Mouse (Mus musculus): Measurements from ENCODE around the gene C130050O18Rik.
A peak's percentile ranks its signal among the peaks of the same experiment; 100 is the strongest.

C130050O18Rik gene

DNA sequence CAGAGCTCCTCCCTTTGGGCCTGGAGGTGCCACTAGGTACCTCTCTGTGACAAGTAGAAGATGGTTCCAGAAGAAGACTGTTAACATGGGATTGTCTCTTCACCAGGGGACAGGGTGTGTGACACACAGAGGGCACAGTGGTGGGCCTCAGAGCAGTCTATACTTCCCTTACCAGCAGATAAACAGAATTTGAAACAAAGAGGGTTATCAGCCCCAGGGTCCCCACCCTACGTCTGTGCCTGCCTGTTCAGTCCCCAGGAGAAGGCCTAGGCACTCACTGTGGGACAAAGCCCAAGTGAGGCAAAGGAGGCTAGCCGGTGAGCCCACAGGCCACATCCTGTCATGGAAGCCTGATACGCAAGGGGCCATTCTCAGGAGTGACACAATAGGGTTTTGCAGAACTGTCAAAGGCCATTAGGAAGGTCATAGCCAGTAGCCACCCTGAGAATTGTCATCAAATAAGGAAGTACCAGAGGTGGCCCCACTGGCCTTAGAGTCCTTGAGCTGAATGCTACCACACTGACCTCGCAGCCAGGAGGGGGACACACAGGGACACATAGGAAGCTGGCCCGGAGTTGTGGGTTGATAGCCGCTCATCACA is at the start of gene C130050O18Rik:
C130050O18Rik (plus strand) TSS at position 480 of the 601 bp plus-strand sequence.
- DNase-seq (ENCODE audit: low spot score in 2 of 2): no peak

DNA sequence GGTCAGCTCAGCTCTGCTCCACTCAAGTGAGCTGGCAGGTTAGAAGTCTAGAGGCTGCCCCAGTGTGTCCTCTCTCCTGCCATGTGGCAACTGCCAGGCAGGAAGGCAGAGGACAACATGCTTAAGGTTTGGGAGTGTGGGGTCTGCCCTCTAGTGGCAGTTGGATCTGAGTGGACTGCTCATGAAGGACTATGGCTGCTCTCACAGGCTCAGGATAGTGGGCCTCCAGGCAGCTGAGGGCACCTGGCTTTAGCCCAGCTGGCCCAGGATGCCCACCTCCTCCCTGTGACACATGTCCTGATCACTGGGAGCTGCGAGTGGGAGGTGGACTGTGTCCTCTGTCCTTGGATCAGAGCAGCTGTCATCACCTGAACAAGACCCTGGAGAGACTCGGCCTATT is 46.4 kb upstream of the C130050O18Rik start:
- DNase-seq (ENCODE audit: low spot score in 2 of 2): no peak

DNA sequence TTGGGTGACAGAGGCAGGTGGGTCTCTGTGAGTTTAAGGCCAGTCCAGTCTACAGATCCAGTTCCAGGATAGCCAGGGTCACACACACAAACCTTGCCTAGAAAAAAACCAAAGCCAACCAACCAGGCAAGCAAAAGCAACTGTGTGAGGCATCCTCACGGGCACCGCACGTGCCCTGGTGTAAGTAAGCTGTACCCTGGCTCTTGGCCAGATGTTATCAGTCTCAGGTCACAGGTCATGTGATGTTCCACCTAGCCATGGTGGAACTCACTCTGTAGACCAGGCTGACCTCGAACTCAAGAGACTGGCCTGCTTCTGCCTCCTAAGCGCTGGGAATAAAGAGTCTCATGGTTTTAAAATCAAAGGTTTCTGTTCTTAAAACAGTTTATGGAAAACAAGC is 45.8 kb upstream of the C130050O18Rik start:
- DNase-seq (ENCODE audit: low spot score in 2 of 2): no peak

DNA sequence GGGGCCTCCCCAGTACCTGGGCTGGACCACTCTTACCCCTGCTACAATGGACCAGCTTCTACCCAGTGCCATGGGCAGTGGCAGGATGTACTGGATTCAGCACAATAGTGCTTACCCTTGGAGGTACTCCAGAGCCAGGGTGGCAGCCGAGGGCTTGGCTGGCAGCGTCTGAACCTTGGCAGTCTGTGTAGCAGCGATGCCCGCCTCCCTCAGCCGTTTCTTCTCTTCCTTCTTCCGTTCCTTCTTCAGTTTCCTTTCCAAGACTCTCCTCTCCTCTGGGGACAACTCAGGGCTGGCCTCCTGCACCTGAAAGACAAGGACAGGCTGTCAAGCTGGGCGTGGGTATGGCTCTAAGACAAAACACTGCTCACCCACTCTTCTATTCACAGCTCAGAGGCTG is 41.2 kb upstream of the C130050O18Rik start:
- DNase-seq (ENCODE audit: low spot score in 2 of 2): no peak

DNA sequence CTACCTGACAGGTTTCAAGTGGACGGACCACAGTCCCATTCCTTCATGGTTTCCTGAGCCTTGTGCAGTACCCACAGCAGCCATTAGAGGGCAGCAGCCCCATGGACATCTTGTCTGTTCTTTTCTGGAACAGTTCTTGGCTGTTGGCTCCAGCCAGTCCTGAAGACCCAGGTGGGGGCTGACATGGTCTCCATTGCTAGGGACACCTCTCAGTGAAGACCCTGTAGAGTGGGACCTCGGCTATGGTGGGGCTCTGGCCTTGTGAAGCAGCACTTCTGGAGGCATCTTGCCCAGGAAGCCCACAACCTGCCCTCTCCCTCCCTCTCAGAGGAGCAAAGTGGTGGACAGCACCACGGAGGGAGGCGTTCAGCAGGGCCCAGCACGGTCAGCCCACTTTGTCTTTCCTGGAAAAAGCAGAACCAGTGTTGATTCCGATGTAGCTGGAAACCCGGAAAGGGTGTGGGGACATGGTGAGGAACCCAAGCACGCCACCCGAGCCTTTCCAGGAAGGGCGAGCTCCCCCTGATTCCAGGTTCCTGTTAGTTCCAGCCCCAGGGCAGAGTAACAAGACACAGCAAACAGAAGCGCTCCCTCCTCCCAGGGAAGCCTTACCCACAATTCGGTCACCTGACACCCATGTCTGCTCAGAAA is 40.7 kb upstream of the C130050O18Rik start:
- peak; percentile 76 to 88 for DNase-seq (ENCODE audit: low spot score in 2 of 2)

DNA sequence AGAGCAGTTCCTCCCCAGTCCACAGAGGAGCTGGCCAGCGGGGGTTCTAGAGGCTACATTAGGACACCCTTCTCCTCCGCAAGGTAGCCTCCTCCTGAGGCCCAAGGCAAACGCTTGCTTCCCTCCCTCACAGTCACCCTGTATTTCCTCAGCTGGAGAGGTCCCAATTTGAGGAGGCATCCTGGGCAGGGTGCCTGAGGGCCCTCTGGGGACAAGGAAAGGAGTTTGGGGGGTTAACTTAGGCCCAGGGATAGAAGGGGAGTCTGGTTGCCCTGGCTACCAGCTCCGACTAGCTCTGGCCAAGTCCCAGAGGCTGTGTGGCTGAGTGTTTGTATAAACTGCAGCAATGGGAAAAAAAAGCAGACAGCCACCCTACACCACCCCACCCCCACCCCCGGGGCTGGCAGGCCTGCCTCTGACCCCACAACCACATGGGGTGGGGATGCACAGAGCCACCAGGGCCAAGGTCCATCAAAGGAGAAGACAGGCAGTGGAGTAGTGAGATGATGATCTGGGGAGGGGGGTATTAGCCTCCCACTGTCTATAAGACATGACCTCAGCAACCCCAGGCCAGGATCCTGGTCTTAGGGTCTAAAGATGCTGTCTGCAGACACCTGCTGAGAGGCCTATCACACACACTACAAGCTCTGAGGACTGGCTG is 40.0 kb upstream of the C130050O18Rik start:
- peak in 1 of 2 experiments; percentile 42 for DNase-seq (ENCODE audit: low spot score in 2 of 2)

DNA sequence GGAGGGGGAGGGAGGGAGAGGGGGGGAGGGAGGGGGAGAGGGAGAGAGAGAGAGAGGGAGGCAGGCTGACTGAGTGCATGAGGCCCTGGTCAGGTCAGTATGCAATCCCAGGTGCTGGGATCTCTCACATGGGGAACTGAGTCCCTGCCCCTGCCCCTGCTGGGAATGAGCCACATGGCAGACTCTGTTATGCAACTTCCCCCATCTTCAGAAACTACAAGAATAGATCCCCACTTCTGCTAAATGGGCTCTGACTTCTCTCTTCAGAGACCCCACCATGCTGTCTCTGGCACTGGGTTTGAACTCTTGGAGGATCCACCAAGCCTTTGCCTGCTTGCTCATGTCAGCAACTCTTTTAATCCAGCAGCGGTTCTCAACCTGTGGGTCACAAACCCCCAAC is 39.3 kb upstream of the C130050O18Rik start:
- DNase-seq (ENCODE audit: low spot score in 2 of 2): no peak

DNA sequence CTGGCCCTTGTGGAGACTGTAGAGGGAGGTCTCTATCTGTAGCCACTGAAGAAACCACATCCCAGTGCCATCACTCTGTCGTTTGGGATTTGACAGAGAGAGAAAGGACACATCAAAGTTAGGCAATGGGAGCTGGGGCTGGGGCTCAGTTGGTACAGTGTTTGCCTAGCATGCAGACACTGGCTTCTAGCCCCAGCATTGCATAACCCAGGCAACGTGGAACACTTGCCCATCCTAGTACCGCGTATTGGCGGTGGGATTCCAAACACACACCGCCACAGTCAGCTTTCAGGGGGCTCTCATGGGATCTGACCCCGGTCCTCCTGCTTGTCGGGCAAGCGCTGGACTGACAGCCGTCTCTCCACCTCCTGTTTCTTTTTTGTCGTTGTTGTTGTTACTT is 38.6 kb upstream of the C130050O18Rik start:
- DNase-seq (ENCODE audit: low spot score in 2 of 2): no peak

DNA sequence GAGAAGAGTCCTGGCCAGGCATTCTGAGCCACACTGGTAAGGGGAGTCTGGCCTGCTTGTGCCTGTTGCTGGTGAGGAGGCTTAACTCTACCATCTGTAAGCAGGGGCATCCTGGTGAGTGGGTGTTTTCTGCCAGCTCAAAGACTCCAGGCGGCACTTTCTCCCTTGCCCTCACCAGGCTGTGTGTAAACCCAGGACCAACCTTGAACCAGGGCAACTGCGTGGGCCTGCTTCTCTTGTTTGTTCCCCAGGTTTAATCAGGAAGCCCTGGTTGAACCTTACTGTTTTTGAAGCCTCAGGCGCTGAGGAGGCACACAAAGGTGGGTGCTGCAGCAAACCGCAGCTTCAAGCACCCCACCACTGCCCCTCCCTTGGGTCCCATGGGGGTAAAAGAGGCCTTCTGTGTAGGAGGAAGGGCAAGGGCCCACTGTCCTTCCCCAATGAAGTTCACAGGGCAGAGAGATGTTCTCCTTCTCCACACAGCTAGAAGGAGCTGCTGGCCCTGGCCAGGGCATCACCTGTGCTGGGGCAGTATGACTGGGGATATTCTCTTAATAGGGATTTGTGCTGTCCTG is 37.1 kb upstream of the C130050O18Rik start:
- DNase-seq (ENCODE audit: low spot score in 2 of 2): no peak

DNA sequence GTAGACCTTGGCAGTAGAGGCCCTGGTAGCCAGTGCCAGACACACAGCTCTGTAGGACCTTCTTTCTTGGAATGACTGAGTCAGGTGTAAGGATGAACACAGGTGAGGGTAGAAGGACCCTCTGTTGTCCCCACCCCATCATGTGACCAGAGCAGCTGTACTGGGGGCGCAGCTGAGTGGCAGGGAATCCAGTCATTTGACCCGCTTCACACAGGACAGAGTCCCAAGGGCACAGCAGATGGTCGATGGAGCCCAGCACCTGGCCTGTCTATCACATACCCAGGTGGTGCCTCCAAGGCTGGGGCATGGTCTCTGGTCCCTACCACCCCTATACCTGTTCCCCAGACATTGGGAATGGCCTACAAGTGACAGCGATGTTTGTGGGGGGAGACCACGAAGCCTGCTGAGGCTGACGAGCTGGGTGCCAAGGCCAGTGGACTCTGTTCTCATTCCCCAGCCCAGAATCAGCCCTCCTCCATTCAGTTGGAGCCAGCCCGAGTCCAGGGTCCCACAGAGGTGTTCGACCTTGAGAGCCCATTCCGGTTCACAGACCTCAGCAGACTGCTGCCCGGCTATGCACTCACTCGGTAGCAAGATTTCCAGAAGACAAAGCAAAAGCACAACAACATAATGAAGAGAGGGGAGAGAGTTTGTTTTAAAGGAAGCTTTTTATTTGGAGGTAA is 36.3 kb upstream of the C130050O18Rik start:
- no peak for DNase-seq (ENCODE audit: low spot score in 2 of 2)

DNA sequence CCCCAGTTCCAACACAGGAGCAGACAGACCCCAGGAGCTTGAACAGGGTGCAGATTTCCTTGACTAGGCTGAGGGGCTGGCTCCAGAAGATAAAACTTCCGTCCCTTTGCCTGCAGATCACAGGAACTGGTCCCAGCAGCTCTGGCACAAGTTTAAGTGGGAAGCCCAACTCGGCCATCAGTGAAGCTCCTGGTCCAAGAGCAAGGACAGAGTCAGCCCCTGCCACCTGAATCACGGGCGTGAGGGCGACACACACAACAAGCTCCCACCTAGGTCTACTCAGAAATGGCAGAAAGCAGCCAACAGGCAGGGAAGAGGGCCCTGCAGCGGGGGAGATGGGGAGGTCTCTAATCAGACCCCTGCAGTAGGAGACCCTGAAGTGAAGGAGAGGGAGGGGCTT is 34.7 kb upstream of the C130050O18Rik start:
- DNase-seq (ENCODE audit: low spot score in 2 of 2): no peak

DNA sequence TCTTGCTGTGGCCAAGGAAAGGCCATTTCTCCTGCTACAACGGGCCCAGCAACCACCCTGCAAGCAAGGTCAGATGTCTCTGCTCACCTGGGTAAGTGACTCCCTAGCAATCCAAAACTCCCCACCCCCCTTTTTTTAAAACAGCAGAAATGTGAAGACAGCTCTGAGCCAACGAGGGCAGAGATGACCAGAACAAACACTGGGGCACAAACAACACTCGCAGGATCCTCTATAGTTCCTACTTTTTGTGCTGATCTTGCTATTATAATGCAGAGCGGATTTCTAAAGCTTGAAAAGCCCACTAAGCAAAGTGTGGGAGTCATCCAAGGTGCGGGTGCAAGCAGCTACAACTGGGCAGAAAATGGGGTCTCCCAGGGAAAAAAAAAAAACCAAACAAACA is 34.0 kb upstream of the C130050O18Rik start:
- no peak for DNase-seq (ENCODE audit: low spot score in 2 of 2)

DNA sequence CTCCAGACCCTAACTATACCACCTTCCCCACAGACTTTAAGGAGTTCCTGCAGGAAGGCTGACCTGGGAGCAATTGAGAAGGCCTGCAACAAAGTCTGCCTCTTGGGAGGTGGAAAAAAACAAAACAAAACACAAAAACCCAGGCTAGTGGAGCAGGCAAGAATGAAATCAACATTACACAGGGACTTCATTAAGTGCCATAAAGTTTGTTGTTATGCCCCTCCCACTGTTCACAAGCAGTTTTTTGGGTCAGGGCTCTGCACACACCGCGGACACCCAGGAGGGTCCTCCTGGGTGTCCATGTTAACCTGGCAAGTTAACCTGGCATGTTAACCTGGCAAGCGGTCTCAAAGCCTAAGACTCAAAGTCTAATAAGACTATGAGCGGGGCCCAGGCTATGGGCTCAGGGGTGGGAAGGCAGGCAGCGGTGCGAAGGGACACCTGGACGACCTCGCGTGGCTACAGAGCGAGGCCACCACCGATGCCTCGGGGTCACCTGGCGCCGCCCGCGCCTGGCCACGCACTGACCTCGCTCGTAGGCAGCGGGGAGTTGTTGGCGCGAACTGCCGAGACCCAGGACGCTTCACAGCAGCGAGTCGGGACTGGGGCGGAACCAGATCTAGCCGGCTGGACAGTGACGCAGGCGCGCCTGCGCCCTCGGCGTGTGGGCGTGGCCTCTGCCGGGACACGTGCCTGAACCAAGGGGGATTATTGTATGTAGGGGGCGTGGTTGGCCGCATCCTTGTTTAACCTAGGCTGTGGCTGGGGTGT is 33.3 kb upstream of the C130050O18Rik start:
- DNase-seq (ENCODE audit: low spot score in 2 of 2): peak; percentile 86 to 88

DNA sequence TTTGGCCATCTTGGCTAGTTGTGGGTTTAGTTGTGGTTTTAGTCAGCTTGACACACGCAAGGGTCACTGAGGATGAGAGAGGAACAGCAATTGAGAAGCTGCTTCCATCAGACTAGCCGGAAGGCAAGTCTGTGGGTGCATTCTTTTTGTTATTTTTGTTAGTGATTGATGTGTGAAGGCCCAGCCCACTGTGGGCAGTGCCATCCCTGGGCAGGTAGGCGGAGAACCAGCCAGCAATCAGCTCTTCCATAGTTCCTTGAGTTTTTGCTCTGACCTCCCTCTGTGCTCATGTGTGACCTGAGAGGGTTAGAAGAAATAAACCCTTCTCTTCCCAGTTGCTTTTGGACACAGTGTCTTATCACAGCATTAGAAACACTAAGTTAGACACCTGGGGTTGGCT is 32.0 kb upstream of the C130050O18Rik start:
- no peak for DNase-seq (ENCODE audit: low spot score in 2 of 2)

DNA sequence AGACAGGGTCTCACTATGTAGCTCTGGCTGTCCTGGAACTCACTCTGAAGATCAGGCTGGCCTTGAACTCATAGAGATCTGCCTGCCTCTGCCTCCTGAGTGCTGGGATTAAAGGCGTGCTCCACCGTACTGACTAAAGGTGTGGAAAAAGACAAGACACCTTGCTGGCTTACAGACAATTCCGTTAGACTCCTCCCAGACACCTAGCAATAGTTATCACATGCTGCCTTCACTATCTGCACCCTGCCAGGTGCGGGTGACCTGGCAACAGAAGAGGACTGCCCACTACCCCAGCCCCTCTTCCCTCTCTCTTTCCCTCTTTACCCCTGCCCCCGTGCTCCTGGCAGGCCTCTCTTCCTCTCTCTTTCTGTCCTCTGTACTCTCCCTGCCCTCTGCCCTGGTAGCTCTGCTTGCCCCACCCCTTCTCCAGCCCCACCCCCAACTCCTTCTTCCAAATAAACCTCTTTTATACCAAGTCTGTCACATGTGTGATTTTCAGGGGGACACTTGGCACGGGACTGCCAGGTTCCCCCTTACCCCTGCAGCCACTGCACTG is 31.1 kb upstream of the C130050O18Rik start:
- no peak for DNase-seq (ENCODE audit: low spot score in 2 of 2)

DNA sequence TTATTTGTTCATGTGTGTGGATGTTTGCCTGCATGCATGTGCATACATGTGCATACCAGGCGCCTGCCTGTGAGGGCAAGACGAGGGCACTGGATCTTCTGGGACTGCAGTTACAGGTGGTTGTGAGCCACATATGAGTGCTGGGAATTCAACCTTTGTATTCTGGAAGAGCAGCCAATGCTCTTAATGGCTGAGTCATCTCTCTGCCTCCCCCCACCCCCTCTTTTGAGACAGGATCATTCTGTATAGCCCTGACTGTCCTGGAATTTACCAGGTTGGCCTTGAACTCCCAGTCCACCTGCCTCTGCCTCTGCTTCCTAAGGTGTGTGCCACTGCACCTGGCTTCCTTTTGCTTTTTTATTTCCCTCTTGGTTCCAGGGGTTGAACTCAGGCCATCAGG is 30.2 kb upstream of the C130050O18Rik start:
- no peak for DNase-seq (ENCODE audit: low spot score in 2 of 2)

DNA sequence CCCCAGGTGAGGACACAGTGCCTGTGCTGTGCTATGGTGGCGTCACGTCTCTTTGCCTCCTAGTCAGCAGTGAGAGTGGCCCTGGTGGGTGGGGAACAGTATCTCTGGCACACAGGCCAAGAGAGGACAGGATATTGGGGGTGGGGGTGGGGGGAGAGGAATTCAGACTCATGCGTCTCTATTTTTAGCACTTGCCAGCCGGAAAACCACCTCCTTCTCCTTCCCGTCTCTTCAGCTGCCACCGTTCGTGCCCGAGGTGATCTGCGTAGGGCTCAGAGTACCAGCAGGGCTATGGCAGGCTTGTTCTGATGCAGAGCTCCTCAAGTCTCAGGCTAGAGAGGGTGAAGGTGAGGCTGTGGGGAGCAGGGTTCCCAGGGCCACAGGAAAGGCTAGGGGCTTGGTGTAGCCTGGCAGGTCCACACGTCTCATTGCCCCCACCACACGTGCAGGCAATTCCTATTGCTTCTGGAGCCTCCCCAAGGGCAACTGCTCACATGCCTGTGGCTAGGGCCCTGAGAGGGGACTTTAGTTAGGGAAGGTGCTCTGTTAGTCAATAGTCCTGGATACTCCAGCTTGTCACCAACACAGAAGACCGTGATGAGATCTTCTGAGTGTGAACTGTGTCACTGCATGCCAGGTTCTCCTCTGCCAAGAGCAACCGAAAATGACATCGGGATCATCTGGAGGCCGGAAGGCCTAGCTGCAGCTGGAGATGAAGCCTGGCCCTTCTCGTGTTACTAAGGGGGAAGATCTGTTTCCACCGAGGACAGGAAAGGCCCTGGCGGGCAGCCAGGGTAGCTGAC is 27.4 kb upstream of the C130050O18Rik start, which contains the start of gene Gpr146:
Gpr146 (plus strand) TSS at position 230 of the 803 bp plus-strand sequence.
- no peak for DNase-seq (ENCODE audit: low spot score in 2 of 2)

DNA sequence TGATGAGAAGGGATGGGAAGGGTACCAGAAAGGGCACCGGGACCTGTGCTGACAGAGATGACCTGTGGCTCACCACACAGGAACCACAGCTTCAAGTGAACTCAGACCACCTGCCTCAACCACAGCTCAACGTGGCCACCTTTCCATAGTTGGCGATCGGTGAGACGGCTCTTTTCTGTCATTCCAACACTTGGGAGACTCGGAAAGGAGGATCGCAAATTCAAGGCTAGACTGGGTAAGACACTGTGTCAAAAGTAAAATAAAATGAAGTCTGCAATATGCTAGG is 26.9 kb upstream of the C130050O18Rik start:
- DNase-seq (ENCODE audit: low spot score in 2 of 2): no peak

DNA sequence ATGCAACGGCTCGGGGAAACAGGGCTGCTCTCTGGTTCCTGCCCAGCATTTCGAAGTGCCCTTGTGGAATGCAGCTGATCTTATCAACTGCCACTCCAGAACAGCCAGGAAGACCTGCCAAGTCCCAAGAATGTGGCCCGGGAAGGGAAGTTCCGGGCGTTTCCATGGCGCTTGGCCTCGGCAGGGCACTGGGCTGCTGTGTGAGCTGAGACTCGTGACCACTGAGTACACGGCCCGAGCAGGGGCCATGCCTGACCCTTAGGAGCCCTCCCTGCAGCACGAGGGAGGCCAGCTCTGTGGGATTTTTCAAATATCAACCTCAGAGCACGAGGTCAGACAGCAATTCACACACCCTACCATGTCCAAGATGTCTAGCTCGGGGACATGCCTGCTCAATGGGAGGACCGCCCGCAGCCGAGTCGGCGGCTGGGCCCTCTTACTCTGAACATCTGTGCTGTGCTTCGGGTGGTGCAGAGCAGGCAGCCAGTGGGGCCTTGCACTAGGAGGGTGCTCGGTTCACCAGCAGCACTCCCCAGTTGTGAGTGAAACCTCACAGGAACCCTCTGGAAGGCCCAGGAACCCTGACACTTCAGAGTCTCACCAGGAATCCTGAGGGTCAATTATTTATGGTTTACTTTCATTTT is 26.0 kb upstream of the C130050O18Rik start:
- no peak for DNase-seq (ENCODE audit: low spot score in 2 of 2)

Measured in frontal cortex, postnatal 10 days (tissue).